Mouse (Mus musculus) frontal cortex, postnatal 25 days (tissue): ENCODE results near the gene Opcml.
A peak's percentile ranks its signal among the peaks of the same experiment; 100 is the strongest.

Experiments used
- DNase-seq, 2 experiments: peaks; one replicate each; pipeline ENCODE4 v3.0.0; 2022; ENCODE audit warnings: low spot score in 2 of 2

The Opcml gene

DNA sequence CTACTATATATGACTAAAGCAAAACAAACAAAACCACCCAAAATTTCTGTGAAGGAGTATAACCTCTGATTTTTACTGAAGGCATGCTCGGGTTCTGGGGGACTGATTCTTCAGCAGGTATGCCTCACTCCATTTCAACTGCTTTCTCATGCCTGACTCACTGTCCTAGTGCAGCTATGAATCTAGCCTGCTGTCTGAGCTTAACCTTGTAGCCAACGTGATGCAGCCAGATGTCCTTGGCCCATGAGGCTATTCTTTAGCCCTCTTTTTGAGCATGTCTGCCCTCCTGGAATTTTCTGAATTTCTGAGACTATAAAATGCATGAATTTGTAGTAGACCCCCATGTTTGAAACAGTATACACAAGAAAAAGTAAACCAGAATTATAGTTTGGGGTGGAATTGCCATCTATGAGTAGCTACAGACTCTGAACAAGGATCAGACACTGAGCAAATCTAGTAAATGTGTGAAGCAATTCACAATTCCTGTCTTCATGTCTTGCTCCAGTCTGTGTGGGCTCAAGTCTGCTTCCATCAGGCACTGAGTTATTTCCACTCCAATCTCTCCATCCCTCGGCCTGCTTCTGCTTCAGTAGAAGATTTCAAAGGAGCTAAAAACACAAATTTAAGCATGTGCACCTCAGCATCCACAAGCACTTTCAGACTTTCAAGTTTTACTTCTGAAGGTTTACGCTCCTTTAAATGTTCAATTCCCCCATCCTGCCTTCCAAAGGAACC, 528.6 kb downstream of the Opcml start:
- no peak for DNase-seq

DNA sequence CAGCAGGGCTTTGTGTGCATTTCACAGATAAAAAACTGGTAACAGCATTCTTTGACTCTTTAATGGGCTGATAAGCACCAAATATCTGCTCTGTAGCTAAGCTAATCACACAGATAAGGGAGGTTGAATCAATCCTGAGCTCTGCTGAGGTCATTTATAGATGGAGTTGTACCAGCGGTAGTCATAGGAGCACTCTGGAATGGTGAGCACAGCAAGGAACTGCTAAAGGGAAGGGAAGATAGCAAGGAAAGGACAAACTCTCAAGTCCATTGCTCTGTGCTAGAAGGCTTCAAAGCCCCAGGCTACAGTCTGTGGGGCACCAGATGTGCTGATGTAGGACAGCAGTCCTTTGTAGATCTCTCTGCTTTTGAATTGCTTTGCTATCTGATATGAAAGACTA, 529.2 kb downstream of the Opcml start:
- DNase-seq: no peak

- no peak for DNase-seq
Observed at GRCm38 (mm10) chr9:28327985-28328384, 537.4 kb downstream of the Opcml start.

DNA sequence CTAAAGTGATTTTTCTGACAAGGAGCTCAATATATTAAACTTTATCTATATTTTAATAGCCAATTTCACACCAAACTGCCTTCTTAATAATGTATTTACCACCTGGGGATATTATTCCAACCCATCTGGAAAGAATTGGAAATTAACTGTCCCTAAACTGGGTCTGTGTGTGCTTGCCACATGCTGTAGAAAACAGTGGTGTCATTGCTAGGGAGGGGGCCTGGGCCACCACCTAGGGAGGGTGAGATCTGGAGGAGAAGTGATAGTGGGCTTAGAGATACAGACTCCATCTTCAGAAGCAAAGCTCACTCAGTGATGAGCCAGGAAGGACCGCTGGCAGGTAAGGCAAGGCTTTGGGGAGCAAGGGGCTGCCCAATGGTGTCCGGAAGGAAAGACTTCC, 537.9 kb downstream of the Opcml start:
- DNase-seq: no peak

DNA sequence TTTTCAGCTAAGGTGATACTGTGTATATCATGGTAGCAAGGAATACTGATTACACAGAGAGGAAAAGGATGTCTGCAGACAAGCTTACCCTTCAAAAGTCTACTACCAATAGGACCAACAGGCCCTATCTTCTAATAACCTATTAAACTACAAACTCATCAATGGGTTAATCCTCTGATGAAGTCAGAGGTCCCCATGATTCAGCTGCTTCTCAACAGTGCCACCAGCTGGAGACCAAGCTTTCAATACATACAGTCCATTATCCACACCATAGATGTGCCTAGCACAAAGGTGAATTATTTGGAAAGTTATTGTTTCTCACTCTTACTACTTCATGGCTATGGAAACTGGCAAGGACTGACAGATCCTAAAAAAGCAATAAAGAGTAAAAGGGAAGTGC, 538.9 kb downstream of the Opcml start:
- DNase-seq: no peak

GRCm38 (mm10) chr9:28336511-28337208, 546.1 kb downstream of the Opcml start:
- DNase-seq: peak; percentile 22 to 31

DNA sequence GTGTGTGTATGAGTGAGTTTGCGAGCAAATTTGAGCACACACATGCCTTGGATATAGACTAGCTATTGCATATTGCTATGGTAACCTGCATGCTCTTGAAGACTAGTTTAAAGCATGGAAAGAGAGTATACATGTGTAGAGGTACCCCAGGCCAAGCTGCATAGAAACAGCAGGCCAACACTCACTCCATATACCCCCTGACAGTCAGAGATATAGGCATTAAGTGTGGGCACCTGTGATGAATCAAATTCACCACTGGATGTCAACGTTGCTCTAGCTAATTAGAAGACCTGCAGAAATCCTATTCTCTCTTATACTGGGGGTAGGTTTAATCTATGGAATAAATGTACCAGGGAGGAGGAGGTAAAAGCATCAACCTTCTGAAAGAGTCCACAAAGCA, 547.3 kb downstream of the Opcml start:
- DNase-seq: no peak

- DNase-seq: no peak
Observed at GRCm38 (mm10) chr9:28354978-28355377, 564.4 kb downstream of the Opcml start.

DNA sequence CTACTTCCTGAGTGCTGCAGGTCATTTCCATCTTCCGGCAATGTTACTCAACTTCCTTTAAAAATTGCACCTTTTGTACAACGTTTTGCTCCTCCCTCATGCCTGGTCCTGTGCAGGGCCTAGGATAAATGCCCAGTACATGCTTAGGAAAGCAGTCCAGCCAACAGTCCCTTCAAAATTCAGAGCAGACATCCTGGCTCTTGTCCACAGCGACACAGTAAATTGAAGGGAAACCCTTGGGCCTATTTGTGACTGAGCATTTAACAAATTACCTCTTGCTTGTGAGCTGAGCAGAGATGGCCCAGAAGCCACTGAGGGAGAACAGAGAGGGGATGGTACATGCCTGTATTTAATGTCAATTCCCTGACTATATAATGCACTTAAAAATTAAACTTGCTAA, 567.4 kb downstream of the Opcml start:
- DNase-seq: no peak

GRCm38 (mm10) chr9:28360691-28361090, 570.1 kb downstream of the Opcml start:
- DNase-seq: no peak

- DNase-seq: no peak
Observed at GRCm38 (mm10) chr9:28364473-28365159, 574.0 kb downstream of the Opcml start.

GRCm38 (mm10) chr9:28365160-28365473, 574.5 kb downstream of the Opcml start:
- DNase-seq: no peak

DNA sequence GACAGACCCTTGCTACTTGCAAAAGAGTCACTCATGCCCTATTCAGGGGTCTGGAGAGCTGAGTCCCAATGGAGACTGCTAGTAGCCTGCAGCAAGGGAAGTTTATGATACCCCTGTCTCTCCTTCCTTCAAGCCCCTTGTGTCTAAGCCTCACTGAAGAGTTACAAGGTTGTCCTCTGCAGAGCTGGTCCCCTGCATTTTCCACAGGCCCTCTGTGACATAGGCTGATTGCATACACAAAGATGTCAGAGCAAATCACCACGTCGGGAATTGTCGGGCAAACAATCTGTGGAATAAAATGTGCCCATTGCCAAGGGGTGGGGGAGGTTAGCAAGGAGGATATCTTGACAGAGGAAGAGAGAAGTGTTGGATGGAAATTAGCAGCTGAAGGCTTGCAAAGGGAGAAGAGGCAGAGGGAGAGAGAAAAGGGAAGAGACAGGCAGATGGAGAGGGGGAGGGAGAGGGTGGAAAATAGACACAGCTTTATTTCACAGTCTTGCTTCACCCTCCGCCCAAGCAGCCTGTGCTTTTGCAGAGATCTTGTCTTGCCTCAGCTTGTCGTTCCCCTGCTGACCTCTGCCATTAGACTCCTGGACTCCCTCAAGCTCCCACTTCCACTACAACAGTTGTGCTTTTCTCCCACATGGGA, 596.1 kb downstream of the Opcml start:
- peak; percentile 34 for DNase-seq

DNA sequence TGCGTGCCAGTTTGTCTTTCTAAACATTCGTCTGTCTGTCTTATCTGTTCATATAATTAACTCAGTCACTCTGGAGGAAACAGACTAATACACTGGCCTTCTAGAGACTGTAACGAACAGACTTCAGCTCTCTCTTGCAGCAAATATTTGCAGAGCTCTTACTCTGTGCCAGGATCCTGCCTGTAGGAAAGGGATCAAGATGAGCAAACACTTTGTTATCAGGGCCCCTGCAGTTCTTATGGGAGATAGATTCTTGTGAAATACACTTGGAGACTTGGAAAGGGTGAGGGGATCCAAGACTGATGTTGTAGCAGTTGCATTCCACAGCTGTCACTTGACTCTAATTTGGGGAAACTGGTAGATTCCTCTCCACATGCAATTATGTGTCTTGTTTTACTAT, 604.6 kb downstream of the Opcml start:
- no peak for DNase-seq

DNA sequence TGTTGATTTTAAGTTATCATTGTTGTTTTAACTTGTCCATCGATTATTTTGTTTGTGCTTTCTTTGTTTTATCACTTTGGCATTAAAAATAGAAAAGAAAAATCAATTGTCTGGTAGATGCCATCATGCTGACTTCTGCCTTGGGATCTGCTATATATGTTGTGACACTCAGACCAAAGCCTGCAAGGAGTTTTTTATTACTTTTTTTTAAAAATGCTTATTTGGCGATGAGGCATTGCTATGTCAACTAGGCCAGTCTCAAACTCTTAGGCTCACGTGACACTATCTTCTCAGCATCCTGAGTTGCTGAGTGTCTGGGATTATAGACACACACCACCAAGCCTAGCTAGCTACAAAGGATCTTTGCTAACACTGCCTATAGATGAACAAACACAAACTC, 605.1 kb downstream of the Opcml start:
- DNase-seq: no peak

DNA sequence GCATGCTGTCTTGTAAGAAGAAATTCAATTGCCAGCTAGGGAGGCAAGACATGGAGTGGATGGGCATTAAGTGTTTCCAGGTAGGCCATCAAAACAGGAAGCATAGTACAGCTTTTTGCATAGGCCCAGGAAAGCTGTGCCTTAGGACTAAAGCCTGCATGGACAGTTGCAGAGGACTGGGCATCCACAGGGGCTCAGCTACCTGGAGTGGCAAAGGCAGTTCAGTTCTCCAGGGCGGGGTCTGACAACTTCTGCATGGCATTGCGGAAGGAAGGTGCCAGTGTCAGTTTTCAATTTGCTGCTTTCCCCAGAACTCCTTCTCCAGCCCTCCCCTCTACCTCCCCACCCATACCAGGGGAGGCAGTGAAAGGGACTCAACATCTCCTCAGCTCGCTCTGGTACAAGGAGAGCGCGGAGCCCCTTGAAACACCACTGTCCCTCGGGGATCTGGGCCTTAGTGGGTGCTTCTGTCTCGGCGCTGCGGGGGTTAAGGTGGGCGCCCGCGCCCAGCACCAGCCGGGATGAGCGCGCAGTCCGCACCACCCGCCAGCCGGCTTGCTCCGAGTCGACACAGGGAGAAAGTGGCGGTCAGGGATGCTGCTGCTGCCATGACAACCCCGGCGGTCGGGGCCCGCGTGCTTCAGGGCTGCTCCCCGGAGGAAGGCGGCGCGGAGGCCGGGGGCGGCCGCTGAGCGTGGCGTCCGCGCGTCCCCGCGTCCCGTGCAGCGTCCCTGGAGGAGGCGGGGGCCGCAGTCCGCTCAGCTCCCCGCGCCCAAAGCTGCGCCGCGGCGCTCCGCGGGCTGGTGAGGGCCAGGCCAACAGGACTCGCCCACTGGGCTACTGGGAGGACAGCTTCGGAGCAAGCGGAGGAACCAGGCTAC, 612.4 kb downstream of the Opcml start:
- peak; percentile 32 to 53 for DNase-seq

DNA sequence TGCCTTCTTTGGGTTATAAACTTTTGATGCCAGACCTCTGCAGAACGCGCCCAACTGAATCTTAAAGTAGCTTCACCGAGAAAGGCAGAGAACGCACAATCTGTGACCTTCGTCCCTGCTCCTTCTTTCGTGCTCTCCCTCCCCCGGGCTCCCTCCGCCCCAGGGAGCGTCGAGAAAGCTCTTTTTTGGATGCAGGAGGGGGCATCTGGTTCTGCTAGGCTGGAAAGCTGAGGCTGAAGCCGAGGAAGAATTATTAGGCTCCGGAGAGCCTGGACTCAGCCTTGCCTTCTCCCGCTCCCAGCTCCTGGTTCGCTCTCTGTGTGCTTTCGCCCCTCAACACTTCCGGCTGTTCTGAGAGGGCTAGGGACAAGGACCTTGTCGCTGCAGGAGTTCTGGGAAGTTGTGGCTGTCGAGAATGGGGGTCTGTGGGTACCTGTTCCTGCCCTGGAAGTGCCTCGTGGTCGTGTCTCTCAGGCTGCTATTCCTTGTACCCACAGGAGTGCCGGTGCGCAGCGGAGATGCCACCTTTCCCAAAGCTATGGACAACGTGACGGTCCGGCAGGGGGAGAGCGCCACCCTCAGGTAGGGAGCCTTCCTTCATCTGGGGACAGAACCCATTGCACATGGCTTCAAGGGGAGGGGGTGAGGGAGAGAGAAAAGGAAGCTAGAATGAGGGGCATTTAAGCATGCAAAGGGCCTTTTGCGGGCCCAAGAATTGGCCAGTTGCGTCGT, 613.4 kb downstream of the Opcml start:
- peak; percentile 68 to 75 for DNase-seq

GRCm38 (mm10) chr9:28404616-28405015, 614.0 kb downstream of the Opcml start:
- DNase-seq: no peak

- no peak for DNase-seq
Observed at GRCm38 (mm10) chr9:28405816-28406215, 615.2 kb downstream of the Opcml start.

DNA sequence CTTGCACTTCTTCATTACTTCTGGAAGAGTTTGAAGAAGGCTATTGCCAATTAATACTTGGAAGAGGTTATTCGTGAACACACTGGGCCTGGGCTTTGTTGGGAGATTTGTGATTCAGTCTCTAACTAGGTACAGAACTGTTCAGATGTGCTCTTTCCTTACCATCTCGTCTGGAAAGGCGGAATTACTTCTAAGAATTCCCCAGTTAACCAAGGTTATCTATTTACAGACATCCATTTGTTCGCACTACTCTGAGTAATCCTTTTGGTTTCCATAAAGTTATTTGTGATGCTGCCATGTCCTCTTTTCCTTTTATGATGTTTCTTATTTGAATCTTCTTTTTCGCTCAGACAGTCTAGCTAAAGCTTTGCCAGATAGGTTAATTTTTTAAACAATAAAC, 630.2 kb downstream of the Opcml start:
- no peak for DNase-seq

- no peak for DNase-seq
Observed at GRCm38 (mm10) chr9:28423407-28423806, 632.8 kb downstream of the Opcml start.
